Mouse (Mus musculus): ENCODE results near the gene Eps8l1.

Eps8l1 gene

GRCm38 (mm10) chr7:4478021-4478795 is 17.7 kb downstream of the Eps8l1 start:
- peak; percentile 89 to 92 for DNase-seq (ENCODE audit: low spot score in 2 of 2)

- no peak for DNase-seq (ENCODE audit: low spot score in 2 of 2)
These were observed 18.4 kb downstream of the Eps8l1 start for GRCm38 (mm10) chr7:4478796-4479291.

- DNase-seq (ENCODE audit: low spot score in 2 of 2) = no peak
These were observed 19.2 kb downstream of the Eps8l1 start for GRCm38 (mm10) chr7:4479674-4480073.

- DNase-seq (ENCODE audit: low spot score in 2 of 2) = no peak
These were observed 21.8 kb downstream of the Eps8l1 start for GRCm38 (mm10) chr7:4482281-4482680.

- DNase-seq (ENCODE audit: low spot score in 2 of 2) = peak; percentile 73 to 85
These were observed 30.8 kb downstream of the Eps8l1 start for GRCm38 (mm10) chr7:4491308-4491707.

GRCm38 (mm10) chr7:4492284-4493224 is 32.1 kb downstream of the Eps8l1 start:
- peak; percentile 63 to 80 for DNase-seq (ENCODE audit: low spot score in 2 of 2)

GRCm38 (mm10) chr7:4493991-4494390 is 33.5 kb downstream of the Eps8l1 start:
- DNase-seq (ENCODE audit: low spot score in 2 of 2) = no peak

GRCm38 (mm10) chr7:4496468-4496867 is 36.0 kb downstream of the Eps8l1 start:
- no peak for DNase-seq (ENCODE audit: low spot score in 2 of 2)

- DNase-seq (ENCODE audit: low spot score in 2 of 2) = no peak
These were observed 36.9 kb downstream of the Eps8l1 start for GRCm38 (mm10) chr7:4497271-4497903.

GRCm38 (mm10) chr7:4498251-4498650 is 37.8 kb downstream of the Eps8l1 start:
- peak; percentile 92 to 93 for DNase-seq (ENCODE audit: low spot score in 2 of 2)

GRCm38 (mm10) chr7:4499034-4499433 is 38.6 kb downstream of the Eps8l1 start:
- no peak for DNase-seq (ENCODE audit: low spot score in 2 of 2)

- peak in 1 of 2 experiments; percentile 46 for DNase-seq (ENCODE audit: low spot score in 2 of 2)
These were observed 40.5 kb downstream of the Eps8l1 start for GRCm38 (mm10) chr7:4500892-4501471.

- peak; percentile 93 to 95 for DNase-seq (ENCODE audit: low spot score in 2 of 2)
These were observed 41.3 kb downstream of the Eps8l1 start, which contains the start of gene Ppp1r12c for GRCm38 (mm10) chr7:4501558-4502397. Ppp1r12c (minus strand) TSS chr7:4501680.

GRCm38 (mm10) chr7:4502421-4503090 is 42.1 kb downstream of the Eps8l1 start:
- DNase-seq (ENCODE audit: low spot score in 2 of 2) = peak; percentile 59 to 61

- DNase-seq (ENCODE audit: low spot score in 2 of 2) = no peak
These were observed 42.6 kb downstream of the Eps8l1 start for GRCm38 (mm10) chr7:4503100-4503499.

- no peak for DNase-seq (ENCODE audit: low spot score in 2 of 2)
These were observed 43.4 kb downstream of the Eps8l1 start for GRCm38 (mm10) chr7:4503858-4504257.

- no peak for DNase-seq (ENCODE audit: low spot score in 2 of 2)
These were observed 44.4 kb downstream of the Eps8l1 start for GRCm38 (mm10) chr7:4504646-4505435.

- DNase-seq (ENCODE audit: low spot score in 2 of 2) = no peak
These were observed 46.7 kb downstream of the Eps8l1 start for GRCm38 (mm10) chr7:4507220-4507619.
